Mouse (Mus musculus) MEL (cell line): ENCODE results near the gene Zfp768. TPM values are rescaled to one million over a fixed set of nuclear protein-coding genes. Genes with fewer than 3 reads are reported as not detected.

ENCODE experiments used
- DNase-seq: peaks from one replicate; pipeline ENCODE4 v3.0.0; 2011; ENCODE audit warnings: low read depth, low spot score
- H3K27ac ChIP-seq: 2 replicates; pipeline ENCODE4 v1.5.1; 2012; ENCODE audit warnings: low read depth, mild to moderate bottlenecking, control low read depth, low read length, moderate library complexity; ENCODE audit not compliant: control insufficient read depth
- H3K27me3 ChIP-seq, 2 experiments: fragments of 150-350 bp in 1 of 2; sonication (generic) in 1 of 2; 2 replicates each; pipeline ENCODE4 v1.6.1; 2012; ENCODE audit warnings: low read length in 2 of 2, mild to moderate bottlenecking in 2 of 2, improper control_type of control experiment in 1 of 2, moderate library complexity in 1 of 2; ENCODE audit not compliant: insufficient read depth in 2 of 2, control insufficient read depth in 1 of 2
- H3K36me3 ChIP-seq, 2 experiments: 2 replicates each; pipeline ENCODE4 v1.6.1; 2012 to 2014; ENCODE audit warnings: low read length in 2 of 2, improper control_type of control experiment in 1 of 2, inconsistent platforms in 1 of 2, mild to moderate bottlenecking in 1 of 2; ENCODE audit not compliant: insufficient read depth in 2 of 2, control insufficient read depth in 1 of 2
- H3K4me1 ChIP-seq, 2 experiments: fragments of 150-350 bp in 1 of 2; sonication (generic) in 1 of 2; 2 replicates each; pipeline ENCODE4 v1.6.1; 2012; ENCODE audit warnings: low read length in 2 of 2, improper control_type of control experiment in 1 of 2, mild to moderate bottlenecking in 1 of 2; ENCODE audit not compliant: insufficient read depth in 2 of 2, control insufficient read depth in 1 of 2
- H3K4me3 ChIP-seq, 2 experiments: fragments of 150-350 bp in 1 of 2; sonication (generic) in 1 of 2; 2 replicates each; pipeline ENCODE4 v1.5.1; 2012; ENCODE audit warnings: low read depth in 2 of 2, low read length in 2 of 2, mild to moderate bottlenecking in 2 of 2, moderate library complexity in 2 of 2, control low read depth in 1 of 2, improper control_type of control experiment in 1 of 2; ENCODE audit not compliant: control insufficient read depth in 1 of 2, insufficient read depth in 1 of 2
- H3K79me2 ChIP-seq: 2 replicates; pipeline ENCODE4 v1.6.1; 2012; ENCODE audit warnings: mild to moderate bottlenecking, low read length, moderate library complexity; ENCODE audit not compliant: control insufficient read depth, poor library complexity, insufficient read depth
- H3K9ac ChIP-seq: 2 replicates; pipeline ENCODE4 v1.6.1; 2012; ENCODE audit warnings: low read depth, mild to moderate bottlenecking, control low read depth, low read length, moderate library complexity; ENCODE audit not compliant: control insufficient read depth, poor library complexity, severe bottlenecking
- H3K9me3 ChIP-seq: fragments of 150-350 bp; sonication (generic); replicated peaks from 2 replicates; pipeline ENCODE4 v1.6.1; 2012; ENCODE audit warnings: mild to moderate bottlenecking, low read length, improper control_type of control experiment, moderate library complexity; ENCODE audit not compliant: insufficient read depth
- CHD2 ChIP-seq: IDR thresholded peaks from 2 replicates; pipeline ENCODE4 v1.6.1; 2011; ENCODE audit warnings: low read length, improper control_type of control experiment
- CTCF ChIP-seq, 3 experiments: IDR thresholded peaks in 2 of 3; conservative IDR thresholded peaks in 1 of 3; 2 replicates each; pipeline ENCODE4 v1.5.1; 2011 to 2012; ENCODE audit warnings: low read length in 3 of 3, low read depth in 2 of 3, mild to moderate bottlenecking in 2 of 3, improper control_type of control experiment in 1 of 3, inconsistent platforms in 1 of 3, mixed read lengths in 1 of 3, moderate library complexity in 1 of 3; ENCODE audit not compliant: control insufficient read depth in 1 of 3, insufficient read depth in 1 of 3, poor library complexity in 1 of 3, severe bottlenecking in 1 of 3
- E2F4 ChIP-seq: IDR thresholded peaks from 2 replicates; pipeline ENCODE4 v1.6.1; 2011; ENCODE audit warnings: low read depth, low read length, improper control_type of control experiment, borderline replicate concordance
- EP300 ChIP-seq, 2 experiments: IDR thresholded peaks; 2 replicates each; pipeline ENCODE4 v1.6.1; 2011; ENCODE audit warnings: improper control_type of control experiment in 2 of 2, low read length in 2 of 2, low read depth in 1 of 2, mild to moderate bottlenecking in 1 of 2
- GABPA ChIP-seq: IDR thresholded peaks from 2 replicates; pipeline ENCODE4 v1.6.1; 2012; ENCODE audit warnings: low read depth, mild to moderate bottlenecking, inconsistent platforms, low read length, improper control_type of control experiment, moderate library complexity
- KAT2A ChIP-seq: conservative IDR thresholded peaks from 2 replicates; pipeline ENCODE4 v1.6.1; 2012; ENCODE audit warnings: low read depth, low read length, improper control_type of control experiment, inconsistent platforms
- MAFK ChIP-seq: IDR thresholded peaks from 2 replicates; pipeline ENCODE4 v1.6.1; 2011; ENCODE audit warnings: low read depth, mild to moderate bottlenecking, low read length, improper control_type of control experiment, borderline replicate concordance
- MAX ChIP-seq: IDR thresholded peaks from 2 replicates; pipeline ENCODE4 v1.6.1; 2011; ENCODE audit warnings: low read length, improper control_type of control experiment
- MAZ ChIP-seq: IDR thresholded peaks from 2 replicates; pipeline ENCODE4 v1.6.1; 2012; ENCODE audit warnings: low read depth, mild to moderate bottlenecking, inconsistent platforms, low read length, improper control_type of control experiment
- MYB ChIP-seq: IDR thresholded peaks from 2 replicates; pipeline ENCODE4 v1.6.1; 2011; ENCODE audit warnings: mild to moderate bottlenecking, low read depth, low read length, improper control_type of control experiment
- NELFE ChIP-seq: IDR thresholded peaks from 2 replicates; pipeline ENCODE4 v1.6.1; 2011; ENCODE audit warnings: low read depth, low read length, improper control_type of control experiment
- POLR2AphosphoS2 ChIP-seq: IDR thresholded peaks from 2 replicates; pipeline ENCODE4 v1.6.1; 2011; ENCODE audit warnings: low read length, improper control_type of control experiment
- RAD21 ChIP-seq: IDR thresholded peaks from 2 replicates; pipeline ENCODE4 v1.6.1; 2011; ENCODE audit warnings: mild to moderate bottlenecking, low read depth, low read length, improper control_type of control experiment
- SIN3A ChIP-seq: IDR thresholded peaks from 2 replicates; pipeline ENCODE4 v1.6.1; 2012; ENCODE audit warnings: low read length, improper control_type of control experiment, inconsistent platforms
- SMC3 ChIP-seq: IDR thresholded peaks from 2 replicates; pipeline ENCODE4 v1.6.1; 2011; ENCODE audit warnings: low read depth, low read length, improper control_type of control experiment
- TAL1 ChIP-seq: IDR thresholded peaks from 2 replicates; pipeline ENCODE4 v1.6.1; 2012; ENCODE audit warnings: mild to moderate bottlenecking, inconsistent platforms, low read length, moderate library complexity, mixed read lengths
- TBP ChIP-seq: IDR thresholded peaks from 2 replicates; pipeline ENCODE4 v1.8.0; 2011; ENCODE audit warnings: low read depth, low read length, improper control_type of control experiment
- TCF12 ChIP-seq: IDR thresholded peaks from 2 replicates; pipeline ENCODE4 v1.6.1; 2014; ENCODE audit warnings: low read depth, mild to moderate bottlenecking, inconsistent platforms, low read length, improper control_type of control experiment, moderate library complexity
- UBTF ChIP-seq: IDR thresholded peaks from 2 replicates; pipeline ENCODE4 v1.6.1; 2012; ENCODE audit warnings: low read depth, mild to moderate bottlenecking, inconsistent platforms, low read length, improper control_type of control experiment, moderate library complexity, borderline replicate concordance; ENCODE audit not compliant: insufficient read depth
- USF1 ChIP-seq: IDR thresholded peaks from 2 replicates; pipeline ENCODE4 v1.6.1; 2014; ENCODE audit warnings: low read depth, mild to moderate bottlenecking, inconsistent platforms, low read length, improper control_type of control experiment, moderate library complexity
- polyA plus RNA-seq, 2 experiments: library from polyadenylated mRNA; stranded (reverse) in 1 of 2; unstranded in 1 of 2; fragments of >175 nt in 1 of 2; fragments of >200 nt in 1 of 2; gene quantifications; 2 replicates each; pipeline versions ENCODE4 v1.2.1 to v1.2.4; 2012; ENCODE audit warnings: low replicate concordance in 2 of 2, low read depth in 1 of 2; ENCODE audit not compliant: insufficient read length in 2 of 2, insufficient read depth in 1 of 2, missing spikeins in 1 of 2
- total RNA-seq: library from RNA; depleted of rRNA; stranded (reverse); fragments of 300-350 nt; gene quantifications from 2 replicates; pipeline ENCODE4 v1.2.3, GENCODE M21; 2012

Zfp768 gene
- total and polyA plus RNA-seq, 3 experiments = 5.4 to 12.0 TPM; not detected in 1

GRCm38 (mm10) chr7:127333240-127333639, 12.1 kb downstream of the Zfp768 start:
- Histone ChIP-seq H3K27me3 (no peaks in the 10 kb centered on the region), H3K9ac (no peak overlapping the region), H3K9me3 (no peaks in the 10 kb centered on the region), H3K27ac (no peak overlapping the region), H3K79me2 (no peaks in the 10 kb centered on the region), H3K36me3 (no peaks in the 10 kb centered on the region), H3K4me1 (no peaks in the 10 kb centered on the region), H3K4me3 (no peak overlapping the region)
- no peak for DNase-seq
- no peak for TF ChIP-seq EP300 (IDR thresholded peaks at IDR 0.05; ENCODE audit: low read depth in 1 of 2, low read length in 2 of 2)

GRCm38 (mm10) chr7:127326685-127327084, 18.7 kb downstream of the Zfp768 start:
- TF ChIP-seq TAL1 = no peak
- no peak for TF ChIP-seq MAFK
- TF ChIP-seq GABPA = no peak
- TF ChIP-seq CTCF (IDR thresholded peaks at IDR 0.05 in 2 of 3, conservative IDR thresholded peaks at IDR 0.05 in 1 of 3; ENCODE audit: control insufficient read depth in 1 of 3, insufficient read depth in 1 of 3, low read depth in 2 of 3, low read length in 3 of 3, poor library complexity in 1 of 3, severe bottlenecking in 1 of 3) = no peak
- no peak for TF ChIP-seq TBP
- TF ChIP-seq TCF12 = no peak
- TF ChIP-seq MAX = no peak
- no peak for TF ChIP-seq UBTF
- TF ChIP-seq MAZ = no peak
- TF ChIP-seq SIN3A = no peak
- no peak for TF ChIP-seq USF1
- TF ChIP-seq CHD2 = no peak
- TF ChIP-seq RAD21 = no peak
- TF ChIP-seq POLR2AphosphoS2 = no peak
- TF ChIP-seq E2F4 = no peak
- no peak for TF ChIP-seq MYB
- TF ChIP-seq KAT2A = no peak
- no peak for TF ChIP-seq SMC3
- TF ChIP-seq NELFE = no peak
- TF ChIP-seq EP300 (IDR thresholded peaks at IDR 0.05; ENCODE audit: low read depth in 1 of 2, low read length in 2 of 2) = no peak
- H3K9ac ChIP-seq = no peak overlapping the region
- H3K4me1 ChIP-seq = no peaks in the 10 kb centered on the region
- H3K9me3 ChIP-seq = no peaks in the 10 kb centered on the region
- no peaks in the 10 kb centered on the region for H3K79me2 ChIP-seq
- no peaks in the 10 kb centered on the region for H3K36me3 ChIP-seq
- H3K4me3 ChIP-seq = no peak overlapping the region
- no peak for DNase-seq
- H3K27ac ChIP-seq = no peak overlapping the region
- H3K27me3 ChIP-seq = no peaks in the 10 kb centered on the region
